Mouse (Mus musculus) gastrocnemius, adult 2 months (tissue): ENCODE results near the gene Rnf144a. TPM values are rescaled to one million over a fixed set of nuclear protein-coding genes. Genes with fewer than 3 reads are reported as not detected.
A peak's percentile ranks its signal among the peaks of the same experiment; 100 is the strongest.

Source experiments
- DNase-seq: peaks from one replicate; pipeline ENCODE4 v3.0.0; 2022
- H3K27ac ChIP-seq: fragments of 200-600 bp; 2 replicates; pipeline ENCODE4 v1.8.1; 2022; ENCODE audit warnings: mild to moderate bottlenecking
- H3K4me3 ChIP-seq: fragments of 200-600 bp; 2 replicates; pipeline ENCODE4 v1.8.1; 2022; ENCODE audit warnings: mild to moderate bottlenecking, moderate library complexity
- CTCF ChIP-seq: fragments of 200-600 bp; IDR thresholded peaks from 2 replicates; pipeline ENCODE4 v1.8.1; 2022; ENCODE audit warnings: antibody characterized with exemption, mild to moderate bottlenecking, moderate library complexity
- intact Hi-C: fragments of 180-260 bp; cut with DNase I; formaldehyde crosslinking; loops from one replicate; pipeline ENCODE4 v1.15.1; 2025
- total RNA-seq, 2 experiments: library from RNA; stranded (reverse); gene quantifications; 2 replicates each; pipeline ENCODE4 v1.2.3; 2021

Rnf144a gene
- total RNA-seq, 2 experiments from 2014 or later = 3.3 to 4.6 TPM

- no peak overlapping the region for H3K4me3 ChIP-seq
- no peak for TF ChIP-seq CTCF
- DNase-seq = peak; percentile 28
- intact Hi-C loops = no loop called here
- peak overlapping the region; percentile 65 for H3K27ac ChIP-seq
These were observed 29.3 kb downstream of the Rnf144a start for GRCm38 (mm10) chr12:26385735-26386134.

- Histone ChIP-seq H3K27ac (no peak overlapping the region), H3K4me3 (no peak overlapping the region)
- intact Hi-C loops = no loop called here
- TF ChIP-seq CTCF = no peak
- DNase-seq = no peak
These were observed 33.3 kb downstream of the Rnf144a start for GRCm38 (mm10) chr12:26381730-26382129.

- Histone ChIP-seq H3K27ac (no peak overlapping the region), H3K4me3 (no peak overlapping the region)
- DNase-seq = no peak
- intact Hi-C loops = no loop called here
- no peak for TF ChIP-seq CTCF
These were observed 35.3 kb downstream of the Rnf144a start for GRCm38 (mm10) chr12:26379797-26380196.

GRCm38 (mm10) chr12:26377691-26378090, 37.4 kb downstream of the Rnf144a start:
- no peak for DNase-seq
- intact Hi-C loops = no loop called here
- Histone ChIP-seq H3K4me3 (no peak overlapping the region), H3K27ac (no peak overlapping the region)
- no peak for TF ChIP-seq CTCF

GRCm38 (mm10) chr12:26376541-26377323, 38.3 kb downstream of the Rnf144a start:
- intact Hi-C loops = no loop called here
- no peak overlapping the region for H3K4me3 ChIP-seq
- no peak for TF ChIP-seq CTCF
- H3K27ac ChIP-seq = no peak overlapping the region
- no peak for DNase-seq

GRCm38 (mm10) chr12:26373721-26374120, 41.3 kb downstream of the Rnf144a start:
- DNase-seq = no peak
- no peak overlapping the region for H3K27ac ChIP-seq
- intact Hi-C loops = no loop called here

GRCm38 (mm10) chr12:26370004-26370403, 45.0 kb downstream of the Rnf144a start:
- intact Hi-C loops = no loop called here
- no peak for DNase-seq
- H3K4me3 ChIP-seq = no peak overlapping the region
- no peak for TF ChIP-seq CTCF
- no peak overlapping the region for H3K27ac ChIP-seq

More at GRCm38 (mm10) chr12:26373721-26374120, 41.3 kb downstream of the Rnf144a start:
- no peak overlapping the region for H3K4me3 ChIP-seq
- TF ChIP-seq CTCF = no peak

GRCm38 (mm10) chr12:26367361-26367760, 47.7 kb downstream of the Rnf144a start:
- intact Hi-C loops = no loop called here
- H3K27ac ChIP-seq = peak overlapping the region; percentile 25
- H3K4me3 ChIP-seq = no peak overlapping the region
- no peak for TF ChIP-seq CTCF
- DNase-seq = no peak

- no peak overlapping the region for H3K4me3 ChIP-seq
- no peak overlapping the region for H3K27ac ChIP-seq
- no peak for TF ChIP-seq CTCF
- DNase-seq = no peak
- intact Hi-C loops = no loop called here
These were observed 48.7 kb downstream of the Rnf144a start for GRCm38 (mm10) chr12:26366372-26366771.

GRCm38 (mm10) chr12:26365531-26366315, 49.3 kb downstream of the Rnf144a start:
- no peak overlapping the region for H3K4me3 ChIP-seq
- intact Hi-C loops = no loop called here
- H3K27ac ChIP-seq = 0 out of 2 replicates have a peak overlapping the region, but pooled peaks have one; percentile 1
- no peak for DNase-seq
- no peak for TF ChIP-seq CTCF

GRCm38 (mm10) chr12:26364822-26365221, 50.2 kb downstream of the Rnf144a start:
- DNase-seq = no peak
- intact Hi-C loops = loop anchor here (5.0 kb wide), 1 partner anchor 37 kb away; no protein-coding TSS in a partner anchor
- TF ChIP-seq CTCF = no peak
- Histone ChIP-seq H3K4me3 (no peak overlapping the region), H3K27ac (no peak overlapping the region)

- Histone ChIP-seq H3K27ac (peak overlapping the region; percentile 9; the same call in 1 of the 2 replicates), H3K4me3 (no peak overlapping the region)
- DNase-seq = no peak
- no peak for TF ChIP-seq CTCF
- intact Hi-C loops = loop anchor here (5.0 kb wide), 1 partner anchor 41 kb away; no protein-coding TSS in a partner anchor
These were observed 54.0 kb downstream of the Rnf144a start for GRCm38 (mm10) chr12:26360946-26361523.

- H3K4me3 ChIP-seq = no peak overlapping the region
- TF ChIP-seq CTCF = no peak
- H3K27ac ChIP-seq = no peak overlapping the region
- intact Hi-C loops = loop anchor here (5.0 kb wide), 1 partner anchor 42 kb away; no protein-coding TSS in a partner anchor
- peak; percentile 36 for DNase-seq
These were observed 55.2 kb downstream of the Rnf144a start for GRCm38 (mm10) chr12:26359817-26360216.
